Mouse (Mus musculus) heart, postnatal 25 days (tissue): Measurements from ENCODE around the gene Efcab5. TPM values are rescaled to one million over a fixed set of nuclear protein-coding genes. Genes with fewer than 3 reads are reported as not detected.

ENCODE experiments used
- DNase-seq: peaks from one replicate; pipeline ENCODE4 v3.0.0; 2022; ENCODE audit warnings: low spot score
- intact Hi-C: fragments of 180-260 bp; cut with DNase I; formaldehyde crosslinking; loops from one replicate; pipeline ENCODE4 v1.15.1; 2025
- total RNA-seq, 2 experiments: library from RNA; stranded (reverse); gene quantifications; 2 replicates each; pipeline ENCODE4 v1.2.3; 2021

Gene Efcab5
- under 1 TPM; 0.25 to 0.65 TPM for total RNA-seq

DNA sequence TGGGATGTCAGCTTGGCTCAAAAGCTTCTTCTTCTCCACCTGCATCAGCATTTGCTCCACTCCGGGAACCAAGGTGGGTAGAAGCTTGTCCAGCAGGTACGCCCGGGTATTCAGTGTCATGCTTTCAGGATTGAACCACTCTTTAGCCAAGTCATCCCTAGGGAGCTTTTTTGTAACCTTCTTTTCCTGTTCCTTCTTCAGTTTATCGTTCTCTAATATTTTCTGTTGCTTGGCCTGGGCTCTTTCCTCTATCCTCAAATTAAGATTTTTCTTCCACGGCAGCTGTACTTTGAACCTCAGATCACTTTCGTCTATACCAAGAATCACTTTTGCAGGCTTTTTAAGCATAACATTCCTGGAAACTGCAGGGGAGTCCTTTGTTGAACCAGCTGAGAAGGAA is at the start of gene Efcab5:
TSS of gene Efcab5 (minus strand) at position 101 of the 400 bp plus-strand sequence.
- intact Hi-C loops: no loop called here
- DNase-seq: no peak

- intact Hi-C loops: no loop called here
- no peak for DNase-seq
These were observed 46.5 kb upstream of the Efcab5 start for GRCm38 (mm10) chr11:77235267-77235666.

GRCm38 (mm10) chr11:77231514-77231913 is 42.7 kb upstream of the Efcab5 start:
- intact Hi-C loops: no loop called here

GRCm38 (mm10) chr11:77230765-77231164 is 42.0 kb upstream of the Efcab5 start:
- no peak for DNase-seq
- intact Hi-C loops: no loop called here

More at GRCm38 (mm10) chr11:77231514-77231913, 42.7 kb upstream of the Efcab5 start:
- DNase-seq: no peak

GRCm38 (mm10) chr11:77216761-77217130 is 28.0 kb upstream of the Efcab5 start:
- intact Hi-C loops: loop anchor here (5.0 kb wide), 1 partner anchor 231 kb away; no protein-coding TSS in a partner anchor
- no peak for DNase-seq

DNA sequence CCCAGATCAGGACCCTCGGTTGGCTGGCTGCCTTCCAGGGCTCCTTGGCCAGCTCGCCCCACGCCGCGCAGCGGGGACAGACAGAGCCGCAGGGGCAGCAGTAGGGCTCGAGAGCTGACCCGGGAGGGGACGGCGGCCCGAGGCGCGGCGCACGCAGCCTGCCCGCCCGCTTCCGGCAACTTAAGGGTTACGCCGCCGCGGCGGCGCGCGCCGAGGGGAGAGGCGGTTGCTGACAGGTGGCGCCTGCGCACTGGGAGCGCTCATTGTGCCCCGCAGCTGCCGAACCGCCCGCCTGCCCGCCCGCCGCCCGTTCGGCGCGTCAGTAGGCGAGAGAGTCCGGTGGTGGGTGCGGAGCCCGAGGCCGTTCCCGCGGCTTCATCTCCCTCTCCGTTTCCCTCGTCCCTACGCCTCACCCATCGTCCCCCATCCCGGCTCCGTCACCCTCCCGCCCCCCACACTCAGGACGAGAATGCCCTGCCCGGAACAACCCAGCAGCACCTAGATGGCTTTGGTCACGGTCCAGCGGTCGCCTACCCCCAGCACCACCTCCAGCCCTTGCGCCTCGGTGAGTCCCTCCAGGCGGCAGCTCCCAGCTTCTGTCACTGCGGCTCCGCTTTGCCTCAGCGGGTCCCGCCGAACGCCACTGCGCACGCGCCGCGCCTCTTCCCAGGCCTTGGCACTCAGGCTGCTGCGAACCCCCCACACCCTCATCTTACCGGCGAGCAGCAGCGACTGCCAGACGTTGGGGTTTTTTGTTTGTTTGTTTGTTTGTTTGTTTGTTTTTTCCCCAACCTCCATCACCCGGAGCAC is 27.4 kb upstream of the Efcab5 start, which contains the start of gene Ssh2:
TSS of gene Ssh2 (plus strand) at position 337 of the 810 bp plus-strand sequence.
- intact Hi-C loops: loop anchor here (2.0 to 5.0 kb wide), 2 partner anchors 115 to 231 kb away; no protein-coding TSS in a partner anchor
- peak; percentile 59 for DNase-seq

GRCm38 (mm10) chr11:77215483-77215882 is 26.7 kb upstream of the Efcab5 start:
- DNase-seq: no peak
- intact Hi-C loops: loop anchor here (2.0 to 5.0 kb wide), 2 partner anchors 115 to 232 kb away; no protein-coding TSS in a partner anchor

GRCm38 (mm10) chr11:77214755-77215154 is 26.0 kb upstream of the Efcab5 start:
- DNase-seq: peak; percentile 17
- intact Hi-C loops: loop anchor here (1.0 to 5.0 kb wide), 3 partner anchors 94 to 233 kb away; no protein-coding TSS in a partner anchor

- DNase-seq: no peak
- intact Hi-C loops: loop anchor here (1.0 to 2.0 kb wide), 2 partner anchors 94 to 113 kb away; no protein-coding TSS in a partner anchor
These were observed 25.4 kb upstream of the Efcab5 start for GRCm38 (mm10) chr11:77214142-77214692.

DNA sequence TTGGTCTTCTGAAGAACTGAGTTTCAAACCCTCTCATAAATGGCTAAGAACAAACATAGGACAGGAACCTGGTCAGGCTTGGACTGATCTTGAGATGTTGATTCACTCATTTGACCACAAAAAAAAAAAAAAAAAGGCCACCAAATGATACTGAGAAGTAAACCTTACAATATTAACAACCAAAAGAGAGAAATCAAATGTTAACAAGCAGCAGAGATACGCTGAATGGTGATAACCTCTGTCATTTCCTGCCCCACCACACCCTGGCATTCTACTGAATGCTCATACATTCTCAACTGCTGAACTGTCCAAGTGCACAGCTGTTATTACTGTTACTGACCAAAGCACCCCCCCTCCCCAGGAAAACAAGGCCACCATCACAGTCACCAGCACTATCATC is 11.9 kb upstream of the Efcab5 start:
- no peak for DNase-seq
- intact Hi-C loops: loop anchor here (5.0 kb wide), 1 partner anchor 83 kb away; no protein-coding TSS in a partner anchor

- intact Hi-C loops: loop anchor here (5.0 kb wide), 1 partner anchor 82 kb away; no protein-coding TSS in a partner anchor
- no peak for DNase-seq
These were observed 10.9 kb upstream of the Efcab5 start for GRCm38 (mm10) chr11:77199636-77200035.

DNA sequence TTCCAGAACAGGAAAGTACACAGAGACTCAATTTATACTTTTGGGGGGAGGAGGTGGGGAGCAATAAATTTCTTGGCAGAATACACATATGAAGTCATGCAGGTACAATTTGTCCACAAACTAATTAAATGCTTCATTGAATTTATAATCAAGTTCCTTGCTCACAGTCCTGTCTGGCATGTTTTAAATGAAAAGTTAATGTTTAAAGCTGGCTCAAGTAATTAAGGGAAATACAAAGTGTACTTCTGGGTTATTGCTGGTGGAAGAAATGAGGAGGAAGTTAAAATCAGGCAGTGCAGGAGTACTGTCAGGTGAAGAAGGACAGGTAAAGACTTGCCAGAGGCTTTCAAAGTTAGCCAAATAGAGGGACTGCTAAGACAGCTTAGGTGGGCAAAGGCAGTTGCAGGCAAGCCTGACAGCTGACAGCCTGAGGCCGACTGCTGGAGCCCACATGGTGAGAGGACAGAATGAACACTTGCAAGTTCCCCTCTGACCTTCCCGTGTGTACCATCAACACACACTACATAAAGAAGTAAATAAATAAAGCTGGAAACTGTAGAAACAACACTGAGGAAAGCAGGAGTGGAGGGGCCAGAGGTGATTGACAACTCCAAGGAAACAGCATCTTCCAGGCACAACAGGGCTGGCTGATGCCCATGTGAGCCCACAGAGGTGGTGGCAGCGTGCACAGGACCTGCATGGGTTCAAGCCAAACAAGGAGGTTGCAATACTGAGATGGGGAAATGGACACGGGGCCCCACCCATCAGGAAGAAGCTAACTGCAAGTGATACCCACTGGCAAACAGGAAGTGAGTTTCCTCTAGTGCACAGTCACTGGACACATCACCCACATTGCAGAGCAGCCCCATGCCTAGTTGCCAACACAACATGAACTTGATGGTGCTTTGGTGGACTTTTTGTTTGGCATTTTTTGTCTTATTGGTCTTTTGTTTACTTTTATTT is 7.7 kb upstream of the Efcab5 start:
- intact Hi-C loops: no loop called here
- no peak for DNase-seq

GRCm38 (mm10) chr11:77195360-77196109 is 6.8 kb upstream of the Efcab5 start:
- intact Hi-C loops: no loop called here
- DNase-seq: no peak

GRCm38 (mm10) chr11:77194762-77195161 is 6.0 kb upstream of the Efcab5 start:
- intact Hi-C loops: no loop called here
- no peak for DNase-seq

GRCm38 (mm10) chr11:77193941-77194553 is 5.3 kb upstream of the Efcab5 start:
- intact Hi-C loops: no loop called here
- no peak for DNase-seq

GRCm38 (mm10) chr11:77193410-77193809 is 4.6 kb upstream of the Efcab5 start:
- intact Hi-C loops: no loop called here

DNA sequence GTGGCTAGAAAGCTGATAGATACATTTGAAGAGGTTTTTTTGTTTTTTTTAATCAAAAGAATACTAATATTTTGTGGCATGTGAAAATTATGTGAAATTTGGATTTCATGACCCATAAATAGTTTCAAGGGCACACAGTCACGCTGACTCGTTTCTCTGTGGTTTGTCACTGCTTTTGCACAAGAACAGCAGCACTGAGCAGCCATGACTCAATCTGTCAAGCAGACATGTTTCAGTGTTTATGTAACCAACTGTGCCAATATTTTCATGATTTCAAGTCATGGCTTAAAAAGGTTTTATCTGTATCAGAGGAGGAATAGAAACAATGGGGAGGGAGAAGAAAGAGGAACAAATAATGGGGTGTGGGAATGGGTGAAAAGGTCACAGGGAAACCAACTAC is 3.8 kb downstream of the Efcab5 start:
- DNase-seq: no peak
- intact Hi-C loops: no loop called here

More at GRCm38 (mm10) chr11:77193410-77193809, 4.6 kb upstream of the Efcab5 start:
- no peak for DNase-seq

DNA sequence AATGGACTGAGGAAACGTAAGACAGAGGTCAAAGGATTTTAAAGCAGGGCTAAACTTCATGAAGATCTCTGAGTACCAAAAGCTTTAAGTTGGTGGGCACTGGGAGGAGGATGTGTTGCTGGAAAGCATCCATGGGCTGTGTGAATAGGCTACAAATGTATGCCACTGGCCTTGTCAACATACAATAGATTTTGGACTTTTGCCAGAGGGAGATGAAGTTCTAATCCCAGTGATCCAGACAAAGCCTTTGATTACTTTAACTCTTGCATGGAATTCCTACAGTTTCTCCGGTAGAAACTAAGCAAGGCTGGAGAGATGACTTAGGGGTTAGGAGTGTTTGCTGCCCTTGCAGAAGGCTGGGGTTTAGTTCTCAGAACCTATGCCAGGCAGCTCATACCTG is 6.2 kb downstream of the Efcab5 start:
- intact Hi-C loops: no loop called here
- no peak for DNase-seq

DNA sequence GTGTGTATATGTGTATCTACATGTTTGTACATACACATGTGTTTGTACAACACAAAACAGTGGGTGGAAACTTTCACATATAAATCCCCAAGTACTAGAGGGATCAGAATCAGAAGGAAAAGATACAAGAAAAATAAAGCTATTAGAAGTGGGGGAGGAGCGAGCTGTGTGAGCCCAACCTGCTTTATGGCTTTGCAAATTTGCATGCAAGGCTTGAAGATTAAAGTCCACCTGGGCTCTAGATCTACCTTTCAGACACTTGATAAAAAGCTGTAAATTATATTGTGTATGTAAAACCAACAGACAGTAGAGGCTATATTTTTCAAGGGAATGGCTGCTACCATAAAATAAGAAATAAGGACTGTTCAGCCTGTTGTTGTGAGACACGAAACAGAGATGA is 6.7 kb downstream of the Efcab5 start:
- intact Hi-C loops: no loop called here
- no peak for DNase-seq
